Mouse (Mus musculus): Measurements from ENCODE around the gene Rgs19. TPM values are rescaled to one million over a fixed set of nuclear protein-coding genes. Genes with fewer than 3 reads are reported as not detected.

Rgs19 gene
- total RNA-seq, 1 experiment from 2014 or later = 89.7 TPM

Other genes with a start within 250 kb of the Rgs19 start
- 1.3 and 6.0 TPM in 2 replicates for gene Zbtb46, start 234.6 kb downstream of the Rgs19 start, total RNA-seq (2017)
- not detected in 2 replicates for gene Abhd16b, start 200.8 kb downstream of the Rgs19 start, total RNA-seq (2017)
- 118 and 129 TPM in 2 replicates for gene Tpd52l2, start 196.8 kb downstream of the Rgs19 start, total RNA-seq (2017)
- gene Dnajc5, start 173.5 kb downstream of the Rgs19 start, total RNA-seq (2017) = 36.9 and 43.1 TPM in 2 replicates
- 66.1 and 82.4 TPM in 2 replicates for gene Uckl1, start 109.1 kb downstream of the Rgs19 start, total RNA-seq (2017)
- gene Prpf6, start 102.1 kb downstream of the Rgs19 start, total RNA-seq (2017) = 74.3 and 120 TPM in 2 replicates
- gene Zfp512b, start 101.2 kb downstream of the Rgs19 start, total RNA-seq (2017) = 17.1 and 40.2 TPM in 2 replicates
- 9.0 and 9.2 TPM in 2 replicates for gene Samd10, start 94.8 kb downstream of the Rgs19 start, total RNA-seq (2017)
- not detected in 2 replicates for gene Gm29797, start 36.9 kb downstream of the Rgs19 start, total RNA-seq (2017)
- 0.25 TPM in 1 of 2 replicates, not detected in the other for gene Sox18, start 22.3 kb downstream of the Rgs19 start, total RNA-seq (2017)
- gene Tcea2, start 13.7 kb downstream of the Rgs19 start, total RNA-seq (2017) = 9.1 and 22.7 TPM in 2 replicates
- not detected in 2 replicates for gene Lkaaear1, start 4.5 kb upstream of the Rgs19 start, total RNA-seq (2017)
- gene Oprl1, start 21.0 kb upstream of the Rgs19 start, total RNA-seq (2017) = 0.75 TPM in 1 of 2 replicates, not detected in the other
- not detected in 2 replicates for gene Myt1, start 69.4 kb upstream of the Rgs19 start, total RNA-seq (2017)
- gene Pcmtd2, start 143.9 kb upstream of the Rgs19 start, total RNA-seq (2017) = 59.8 and 60.1 TPM in 2 replicates
- 29.7 and 44.0 TPM in 2 replicates for gene Polr3k, start 170.4 kb upstream of the Rgs19 start, total RNA-seq (2017)